Mouse (Mus musculus) urinary bladder, adult 2 months (tissue): Measurements from ENCODE around the gene Adtrp. TPM values are rescaled to one million over a fixed set of nuclear protein-coding genes. Genes with fewer than 3 reads are reported as not detected.

ENCODE experiments used
- DNase-seq: peaks from one replicate; pipeline ENCODE4 v3.0.0; 2022; ENCODE audit warnings: low spot score
- polyA plus RNA-seq: library from polyadenylated mRNA; depleted of rRNA; stranded (reverse); fragments of >200 nt; gene quantifications from 2 replicates; pipeline ENCODE4 v1.2.3, GENCODE M21; 2012

The Adtrp gene
- polyA plus RNA-seq, 1 experiment, result 23.3 TPM

- DNase-seq, result no peak
Measured at GRCm38 (mm10) chr13:41779603-41780180, 67.8 kb downstream of the Adtrp start.

- no peak for DNase-seq
Measured at GRCm38 (mm10) chr13:41773812-41774376, 73.6 kb downstream of the Adtrp start.

GRCm38 (mm10) chr13:41771061-41771460 lies 76.4 kb downstream of the Adtrp start:
- no peak for DNase-seq

GRCm38 (mm10) chr13:41767941-41768340 lies 79.5 kb downstream of the Adtrp start:
- DNase-seq, result no peak

GRCm38 (mm10) chr13:41761986-41762385 lies 85.5 kb downstream of the Adtrp start:
- no peak for DNase-seq

- DNase-seq, result no peak
Measured at GRCm38 (mm10) chr13:41760484-41760883, 87.0 kb downstream of the Adtrp start.

- no peak for DNase-seq
Measured at GRCm38 (mm10) chr13:41758550-41759465, 88.7 kb downstream of the Adtrp start.

GRCm38 (mm10) chr13:41753114-41753513 lies 94.4 kb downstream of the Adtrp start:
- no peak for DNase-seq

- no peak for DNase-seq
Measured at GRCm38 (mm10) chr13:41750481-41750880, 97.0 kb downstream of the Adtrp start.

GRCm38 (mm10) chr13:41748866-41749265 lies 98.6 kb downstream of the Adtrp start:
- DNase-seq, result no peak

GRCm38 (mm10) chr13:41747691-41748090 lies 99.8 kb downstream of the Adtrp start:
- DNase-seq, result no peak

- DNase-seq, result no peak
Measured at GRCm38 (mm10) chr13:41746971-41747615, 100.4 kb downstream of the Adtrp start.

GRCm38 (mm10) chr13:41740456-41741085 lies 106.9 kb downstream of the Adtrp start:
- no peak for DNase-seq

- no peak for DNase-seq
Measured at GRCm38 (mm10) chr13:41737628-41738309, 109.7 kb downstream of the Adtrp start.

- no peak for DNase-seq
Measured at GRCm38 (mm10) chr13:41729660-41730059, 117.8 kb downstream of the Adtrp start.

- DNase-seq, result no peak
Measured at GRCm38 (mm10) chr13:41727803-41728202, 119.7 kb downstream of the Adtrp start.

- no peak for DNase-seq
Measured at GRCm38 (mm10) chr13:41719331-41719730, 128.2 kb downstream of the Adtrp start.

- no peak for DNase-seq
Measured at GRCm38 (mm10) chr13:41718051-41718450, 129.4 kb downstream of the Adtrp start.
